Mouse (Mus musculus): ENCODE measurements around the gene Olfr513. TPM values are rescaled to one million over a fixed set of nuclear protein-coding genes. Genes with fewer than 3 reads are reported as not detected.

Olfr513 gene
- polyA plus RNA-seq (2015; fragmentation: Nextera tagmentation; extraction: Ambion mirVana): not detected in 2 replicates

DNA sequence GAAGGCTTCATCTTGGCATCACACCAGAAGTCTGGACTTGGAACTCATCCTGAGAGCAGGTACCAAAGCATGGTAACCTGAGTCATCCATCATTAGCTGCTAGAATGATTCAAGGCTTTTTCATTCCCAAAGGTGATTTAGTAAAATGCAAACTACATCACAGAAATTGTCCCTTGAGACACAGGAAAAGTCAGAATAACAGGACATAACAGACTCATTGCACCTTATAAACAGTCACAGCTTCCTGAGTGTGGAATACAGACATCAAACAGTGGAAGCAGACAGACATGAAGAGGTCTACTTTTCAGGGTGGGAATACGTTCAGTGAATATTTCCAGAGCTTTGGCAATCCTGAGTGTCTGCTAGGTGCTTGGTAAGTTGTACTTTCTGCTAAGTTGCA is at the start of gene Olfr513:
Gene Olfr513 (plus strand): TSS at position 301 of the 400 bp plus-strand sequence.

DNA sequence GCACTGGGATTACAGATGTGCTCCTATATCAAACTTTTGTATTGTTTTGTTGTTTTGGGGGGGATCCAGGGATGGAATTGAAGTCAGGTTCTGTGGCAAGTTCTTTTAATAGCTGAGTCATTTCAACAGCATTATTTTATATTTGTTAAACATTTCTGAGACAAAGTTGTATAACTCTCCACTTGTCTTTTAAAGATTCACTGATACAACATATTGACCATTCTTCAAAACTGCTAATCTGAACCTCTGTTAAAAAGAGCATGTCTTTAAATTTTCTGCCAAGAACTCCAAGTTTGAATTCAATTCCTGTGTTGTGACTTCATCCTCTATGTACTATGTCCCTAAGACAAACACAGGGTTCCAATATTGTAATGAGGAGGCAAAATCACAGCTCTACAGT is 37.8 kb upstream of the Olfr513 start, which contains the start of gene Olfr512:
Gene Olfr512 (plus strand): TSS at position 301 of the 400 bp plus-strand sequence.

Other genes with a start within 250 kb of the Olfr513 start
- gene Olfr502, start 225.9 kb upstream of the Olfr513 start, polyA plus RNA-seq (2015; fragmentation: Nextera tagmentation; extraction: Ambion mirVana): not detected in 2 replicates
- gene Olfr503, start 206.4 kb upstream of the Olfr513 start, polyA plus RNA-seq (2015; fragmentation: Nextera tagmentation; extraction: Ambion mirVana): not detected in 2 replicates
- gene Olfr504, start 185.2 kb upstream of the Olfr513 start, polyA plus RNA-seq (2015; fragmentation: Nextera tagmentation; extraction: Ambion mirVana): not detected in 2 replicates
- gene Olfr506, start 140.2 kb upstream of the Olfr513 start, polyA plus RNA-seq (2015; fragmentation: Nextera tagmentation; extraction: Ambion mirVana): not detected in 2 replicates
- not detected in 2 replicates for gene Olfr507, start 129.2 kb upstream of the Olfr513 start, polyA plus RNA-seq (2015; fragmentation: Nextera tagmentation; extraction: Ambion mirVana)
- gene Olfr508, start 121.0 kb upstream of the Olfr513 start, polyA plus RNA-seq (2015; fragmentation: Nextera tagmentation; extraction: Ambion mirVana): not detected in 2 replicates
- gene Olfr509, start 99.1 kb upstream of the Olfr513 start, polyA plus RNA-seq (2015; fragmentation: Nextera tagmentation; extraction: Ambion mirVana): not detected in 2 replicates
- gene Olfr510, start 84.6 kb upstream of the Olfr513 start, polyA plus RNA-seq (2015; fragmentation: Nextera tagmentation; extraction: Ambion mirVana): not detected in 2 replicates
- gene Olfr512, start 37.7 kb upstream of the Olfr513 start, polyA plus RNA-seq (2015; fragmentation: Nextera tagmentation; extraction: Ambion mirVana): not detected in 2 replicates
- not detected in 2 replicates for gene Olfr514, start 75.0 kb downstream of the Olfr513 start, polyA plus RNA-seq (2015; fragmentation: Nextera tagmentation; extraction: Ambion mirVana)
- gene Olfr516, start 99.6 kb downstream of the Olfr513 start, polyA plus RNA-seq (2015; fragmentation: Nextera tagmentation; extraction: Ambion mirVana): not detected in 2 replicates
- gene Olfr517, start 121.4 kb downstream of the Olfr513 start, polyA plus RNA-seq (2015; fragmentation: Nextera tagmentation; extraction: Ambion mirVana): not detected in 2 replicates
- gene Olfr518, start 134.0 kb downstream of the Olfr513 start, polyA plus RNA-seq (2015; fragmentation: Nextera tagmentation; extraction: Ambion mirVana): not detected in 2 replicates
- gene Olfr519, start 143.4 kb downstream of the Olfr513 start, polyA plus RNA-seq (2015; fragmentation: Nextera tagmentation; extraction: Ambion mirVana): not detected in 2 replicates
- 0.05 TPM in 1 of 2 replicates, not detected in the other for gene Nlrp10, start 179.2 kb downstream of the Olfr513 start, polyA plus RNA-seq (2015; fragmentation: Nextera tagmentation; extraction: Ambion mirVana)
- 87.8 and 88.1 TPM in 2 replicates for gene Eif3f, start 183.4 kb downstream of the Olfr513 start, polyA plus RNA-seq (2015; fragmentation: Nextera tagmentation; extraction: Ambion mirVana)
- 23.0 and 29.6 TPM in 2 replicates for gene Tub, start 199.4 kb downstream of the Olfr513 start, polyA plus RNA-seq (2015; fragmentation: Nextera tagmentation; extraction: Ambion mirVana)